Mouse (Mus musculus): ENCODE measurements at regions not wholly inside any gene's neighbourhood (a gene's known extent, or its start where the extent isn't known, plus 50 kb on each side); places are given as distances from the start of the nearest gene placed in this dataset.
"Not testable (repeated sequence)": the region's sequence is repeated elsewhere in the genome, so short reads cannot be mapped to it uniquely, and the experiment has no call there.

GRCm38 (mm10) chr6:60657117-60657911, 172.3 kb downstream of the Snca start:
- in situ Hi-C loops (cut with MboI; ENCODE audit: low pct_unique_long_range_greater_than_20kb in 1 of 2, low sequenced_read_pairs in 2 of 2, unreplicated experiment in 1 of 2): no loop called here

GRCm38 (mm10) chr6:60646983-60647617, 182.6 kb downstream of the Snca start:
- in situ Hi-C loops (cut with MboI; ENCODE audit: low pct_unique_long_range_greater_than_20kb in 1 of 2, low sequenced_read_pairs in 2 of 2, unreplicated experiment in 1 of 2): not testable (repeated sequence)

- in situ Hi-C loops (cut with MboI; ENCODE audit: low pct_unique_long_range_greater_than_20kb in 1 of 2, low sequenced_read_pairs in 2 of 2, unreplicated experiment in 1 of 2): no loop called here
These were observed 187.4 kb downstream of the Snca start for GRCm38 (mm10) chr6:60642251-60642650.

DNA sequence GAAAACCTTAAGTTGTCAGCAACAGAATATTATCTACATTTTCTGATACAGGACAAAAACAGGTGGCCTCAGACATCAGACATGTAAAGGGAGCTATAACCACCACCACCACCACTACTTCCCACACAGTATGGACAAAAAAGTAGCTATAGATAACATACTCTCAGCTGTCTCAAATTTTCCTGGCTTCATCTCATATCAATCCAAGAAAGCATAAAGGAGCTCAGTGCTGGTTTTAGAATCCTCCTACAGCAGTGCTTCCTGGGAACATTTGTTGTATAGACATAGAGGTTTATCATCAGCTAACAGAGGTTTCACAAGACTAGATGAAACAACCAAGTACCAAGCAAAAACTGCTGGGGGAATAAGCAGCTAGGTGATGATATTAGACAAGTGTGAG, 213.3 kb downstream of the Snca start:
- in situ Hi-C loops (cut with MboI; ENCODE audit: low pct_unique_long_range_greater_than_20kb in 1 of 2, low sequenced_read_pairs in 2 of 2, unreplicated experiment in 1 of 2): no loop called here

GRCm38 (mm10) chr6:60600201-60600600, 229.5 kb downstream of the Snca start:
- in situ Hi-C loops (cut with MboI; ENCODE audit: low pct_unique_long_range_greater_than_20kb in 1 of 2, low sequenced_read_pairs in 2 of 2, unreplicated experiment in 1 of 2): no loop called here

- in situ Hi-C loops (cut with MboI; ENCODE audit: low pct_unique_long_range_greater_than_20kb in 1 of 2, low sequenced_read_pairs in 2 of 2, unreplicated experiment in 1 of 2): loop anchor here in 1 of 2 experiments (25.0 kb wide), 1 partner anchor 373 kb away; no protein-coding TSS in a partner anchor
These were observed 265.4 kb downstream of the Snca start for GRCm38 (mm10) chr6:60564261-60564660.

DNA sequence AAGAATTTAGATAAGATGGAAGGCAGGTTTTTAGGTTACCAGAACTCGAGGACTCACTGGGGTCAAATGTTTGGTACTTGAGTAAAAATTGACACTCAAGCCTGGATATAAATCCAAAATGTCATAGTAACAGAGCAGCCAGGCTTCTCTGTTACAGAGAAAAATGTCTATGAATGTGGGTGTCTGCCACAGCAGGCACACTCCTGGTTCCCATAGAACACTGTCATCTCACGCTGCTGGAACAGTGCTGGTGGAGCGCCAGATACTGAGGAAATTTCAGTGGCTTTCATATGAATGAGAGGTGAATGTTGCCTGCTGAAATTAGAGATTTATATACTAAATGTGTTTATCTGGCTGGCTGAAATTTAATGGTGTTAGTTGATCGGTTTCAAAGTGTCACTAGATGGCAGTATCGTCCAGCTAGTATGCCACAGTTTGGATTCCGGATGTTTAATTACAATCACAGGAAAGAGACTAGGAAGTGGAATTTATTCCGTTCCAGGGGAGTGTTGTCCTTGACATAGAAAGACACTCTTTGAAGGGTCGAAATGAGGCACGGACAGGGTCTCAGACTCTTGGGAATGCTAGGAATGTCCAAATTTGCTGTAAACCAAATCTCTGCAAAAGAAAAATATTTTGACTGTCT, 273.9 kb downstream of the Snca start:
- in situ Hi-C loops (cut with MboI; ENCODE audit: low pct_unique_long_range_greater_than_20kb in 1 of 2, low sequenced_read_pairs in 2 of 2, unreplicated experiment in 1 of 2): loop anchor here in 1 of 2 experiments (25.0 kb wide), 1 partner anchor 382 kb away; no protein-coding TSS in a partner anchor

Measured in mouse embryonic stem cell (cell line).